Mouse (Mus musculus) ES-E14 (cell line): ENCODE results near the gene Bcl2l11. TPM values are rescaled to one million over a fixed set of nuclear protein-coding genes. Genes with fewer than 3 reads are reported as not detected.

Source experiments
- DNase-seq: peaks from one replicate; pipeline ENCODE4 v3.0.0-alpha.2; 2013; ENCODE audit warnings: low read depth, low spot score
- H3K27ac ChIP-seq: 2 replicates; pipeline ENCODE4 v1.5.1; 2012; ENCODE audit warnings: low read depth, mild to moderate bottlenecking, low read length, moderate library complexity, mixed read lengths; ENCODE audit not compliant: poor library complexity, insufficient read depth, severe bottlenecking
- H3K36me3 ChIP-seq: 2 replicates; pipeline ENCODE4 v1.6.1; 2012; ENCODE audit warnings: mild to moderate bottlenecking, low read length, moderate library complexity, mixed read lengths; ENCODE audit not compliant: control insufficient read depth, poor library complexity, insufficient read depth, severe bottlenecking
- H3K4me1 ChIP-seq, 2 experiments: fragments of 150-350 bp in 1 of 2; sonication (generic) in 1 of 2; 2 replicates each; pipeline ENCODE4 v1.6.1; 2012; ENCODE audit warnings: low read length in 2 of 2, mild to moderate bottlenecking in 1 of 2, mixed read lengths in 1 of 2; ENCODE audit not compliant: control insufficient read depth in 2 of 2, insufficient read depth in 2 of 2, poor library complexity in 1 of 2
- H3K4me3 ChIP-seq, 2 experiments: fragments of 150-350 bp in 1 of 2; sonication (generic) in 1 of 2; 2 replicates each; pipeline ENCODE4 v1.5.1; 2012; ENCODE audit warnings: low read length in 2 of 2, low read depth in 1 of 2, mild to moderate bottlenecking in 1 of 2, mixed read lengths in 1 of 2; ENCODE audit not compliant: insufficient read depth in 1 of 2, poor library complexity in 1 of 2, severe bottlenecking in 1 of 2
- H3K9ac ChIP-seq: 2 replicates; pipeline ENCODE4 v1.6.1; 2012; ENCODE audit warnings: low read depth, mild to moderate bottlenecking, low read length, mixed read lengths; ENCODE audit not compliant: poor library complexity, insufficient read depth, severe bottlenecking
- H3K9me3 ChIP-seq: fragments of 150-350 bp; sonication (generic); 2 replicates; pipeline ENCODE4 v1.6.1; 2012; ENCODE audit warnings: low read depth, mild to moderate bottlenecking, low read length; ENCODE audit not compliant: control insufficient read depth, insufficient read depth
- CHD2 ChIP-seq: IDR thresholded peaks from 2 replicates; pipeline ENCODE4 v1.6.1; 2014; ENCODE audit warnings: mild to moderate bottlenecking, low read depth, low read length, inconsistent platforms
- HCFC1 ChIP-seq: IDR thresholded peaks from 2 replicates; pipeline ENCODE4 v1.6.1; 2012; ENCODE audit warnings: low read length, inconsistent platforms, borderline replicate concordance; ENCODE audit not compliant: insufficient read depth
- MAFK ChIP-seq: IDR thresholded peaks from 2 replicates; pipeline ENCODE4 v1.6.1; 2014; ENCODE audit warnings: mild to moderate bottlenecking, low read depth, low read length, inconsistent platforms; ENCODE audit not compliant: insufficient read depth
- ZC3H11A ChIP-seq: IDR thresholded peaks from 2 replicates; pipeline ENCODE4 v1.6.1; 2012; ENCODE audit warnings: low read depth, mild to moderate bottlenecking, inconsistent platforms, low read length, borderline replicate concordance
- ZNF384 ChIP-seq: IDR thresholded peaks from 2 replicates; pipeline ENCODE4 v1.6.1; 2012; ENCODE audit warnings: low read depth, low read length, inconsistent platforms
- in situ Hi-C, 2 experiments: fragments of 600-800 bp; cut with MboI; formaldehyde crosslinking; loops; one replicate each; pipeline ENCODE4 v1.15.1; 2025; ENCODE audit warnings: low sequenced_read_pairs in 2 of 2, inconsistent platforms in 1 of 2; ENCODE audit not compliant: unreplicated experiment in 2 of 2
- total RNA-seq: library from RNA; depleted of rRNA; stranded (reverse); fragments of 300-350 nt; gene quantifications from 2 replicates; pipeline ENCODE4 v1.2.3, GENCODE M21; 2012

Gene Bcl2l11
- total RNA-seq, 1 experiment, result 23.6 TPM

- TF ChIP-seq ZC3H11A, result no peak
- TF ChIP-seq MAFK, result no peak
- peak; percentile 34; the same call in 1 of the 2 replicates for TF ChIP-seq HCFC1
- no peak for TF ChIP-seq ZNF384
- TF ChIP-seq CHD2, result no peak
- peaks cover 0 to 10% of the 10 kb centered on the region in 2 experiments; a peak in 3 of 4 replicates for H3K4me1 ChIP-seq
- H3K36me3 ChIP-seq, result peaks cover 24% of the 10 kb centered on the region
- H3K9me3 ChIP-seq, result no peaks in the 10 kb centered on the region
- H3K27ac ChIP-seq, result no peak overlapping the region
- in situ Hi-C loops, result loop anchor here in 1 of 2 experiments (10.0 kb wide), 1 partner anchor 268 kb away; no protein-coding TSS in a partner anchor
- peak; percentile 83 for DNase-seq
- peak overlapping the region; percentile 83 for H3K9ac ChIP-seq
- peak overlapping the region; percentile 80 to 97 for H3K4me3 ChIP-seq
Observed at GRCm38 (mm10) chr2:128127121-128127671, 1.4 kb downstream of the Bcl2l11 start.

GRCm38 (mm10) chr2:128127691-128128292, 2.0 kb downstream of the Bcl2l11 start:
- Histone ChIP-seq H3K4me3 (peak overlapping the region; percentile 80 to 97), H3K27ac (no peak overlapping the region), H3K9me3 (no peaks in the 10 kb centered on the region), H3K9ac (peak overlapping the region; percentile 83), H3K36me3 (peaks cover 26% of the 10 kb centered on the region), H3K4me1 (peaks cover 0 to 10% of the 10 kb centered on the region in 2 experiments; a peak in 3 of 4 replicates)
- TF ChIP-seq MAFK (peak; percentile 99), ZNF384 (no peak), HCFC1 (no peak), ZC3H11A (no peak)
- in situ Hi-C loops, result loop anchor here in 1 of 2 experiments (10.0 kb wide), 1 partner anchor 267 kb away; no protein-coding TSS in a partner anchor
- DNase-seq, result no peak

DNA sequence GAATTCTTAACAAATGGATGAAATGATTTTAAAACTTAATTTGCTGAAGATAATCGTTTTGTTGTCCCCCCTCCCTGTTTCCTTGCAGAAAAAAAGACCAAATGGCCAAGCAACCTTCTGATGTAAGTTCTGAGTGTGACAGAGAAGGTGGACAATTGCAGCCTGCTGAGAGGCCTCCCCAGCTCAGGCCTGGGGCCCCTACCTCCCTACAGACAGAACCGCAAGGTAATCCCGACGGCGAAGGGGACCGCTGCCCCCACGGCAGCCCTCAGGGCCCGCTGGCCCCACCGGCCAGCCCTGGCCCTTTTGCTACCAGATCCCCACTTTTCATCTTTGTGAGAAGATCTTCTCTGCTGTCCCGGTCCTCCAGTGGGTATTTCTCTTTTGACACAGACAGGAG, 2.7 kb downstream of the Bcl2l11 start:
- no peak overlapping the region; the same call in 1 of the 2 replicates for H3K9ac ChIP-seq
- no peak for DNase-seq
- in situ Hi-C loops, result loop anchor here in 1 of 2 experiments (10.0 kb wide), 1 partner anchor 266 kb away; no protein-coding TSS in a partner anchor
- H3K4me1 ChIP-seq, result peaks cover 0 to 8% of the 10 kb centered on the region in 2 experiments
- H3K4me3 ChIP-seq, result peak overlapping the region in 1 of 2 experiments; percentile 97; a peak in 2 of 4 replicates
- H3K9me3 ChIP-seq, result no peaks in the 10 kb centered on the region
- TF ChIP-seq ZNF384, result no peak
- no peak overlapping the region for H3K27ac ChIP-seq
- peaks cover 29% of the 10 kb centered on the region for H3K36me3 ChIP-seq

- TF ChIP-seq ZNF384 (no peak), ZC3H11A (no peak), HCFC1 (no peak)
- Histone ChIP-seq H3K36me3 (peaks cover 48% of the 10 kb centered on the region), H3K4me1 (peaks cover 3 to 10% of the 10 kb centered on the region in 2 experiments; a peak in 3 of 4 replicates), H3K9me3 (no peaks in the 10 kb centered on the region), H3K9ac (no peak overlapping the region), H3K27ac (no peak overlapping the region), H3K4me3 (no peak overlapping the region)
- no peak for DNase-seq
- in situ Hi-C loops, result no loop called here
Observed at GRCm38 (mm10) chr2:128131503-128131902, 5.7 kb downstream of the Bcl2l11 start.

DNA sequence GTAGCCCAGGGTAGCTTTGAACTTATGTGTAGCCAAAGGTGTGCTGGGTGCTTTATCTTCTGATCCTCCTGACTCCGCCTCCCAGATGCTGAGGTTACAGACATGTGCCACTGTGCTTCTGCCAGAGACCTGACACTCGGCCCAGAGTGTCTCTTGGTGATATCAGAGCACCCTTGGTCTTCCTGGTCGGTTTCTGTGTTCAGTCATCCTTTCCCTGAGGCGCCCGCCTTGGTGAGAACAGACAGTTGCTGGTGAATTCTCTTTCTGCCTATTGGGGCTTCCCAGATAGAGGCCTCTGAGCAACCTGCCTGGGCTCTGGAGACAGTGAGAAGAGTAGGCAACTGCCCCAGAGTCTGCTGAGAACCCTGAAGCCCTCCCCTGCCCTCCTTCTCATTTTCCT, 6.8 kb downstream of the Bcl2l11 start:
- in situ Hi-C loops, result no loop called here
- H3K36me3 ChIP-seq, result peaks cover 54% of the 10 kb centered on the region
- no peak for DNase-seq
- H3K9me3 ChIP-seq, result no peaks in the 10 kb centered on the region
- peaks cover 3 to 12% of the 10 kb centered on the region in 2 experiments; a peak in 3 of 4 replicates for H3K4me1 ChIP-seq
- H3K4me3 ChIP-seq, result peak overlapping the region in 1 of 2 experiments; percentile 18; a peak in 1 of 4 replicates
- no peak overlapping the region for H3K9ac ChIP-seq
- H3K27ac ChIP-seq, result peak overlapping the region; percentile 38; the same call in 1 of the 2 replicates
- TF ChIP-seq CHD2 (no peak), HCFC1 (no peak), ZC3H11A (no peak), MAFK (no peak), ZNF384 (no peak)
